Mouse (Mus musculus): Measurements from ENCODE around the gene Chrna5. TPM values are rescaled to one million over a fixed set of nuclear protein-coding genes. Genes with fewer than 3 reads are reported as not detected.
A peak's percentile ranks its signal among the peaks of the same experiment; 100 is the strongest.
"Not testable (repeated sequence)": the region's sequence is repeated elsewhere in the genome, so short reads cannot be mapped to it uniquely, and the experiment has no call there.

Gene Chrna5
- not detected in 2 replicates for polyA plus RNA-seq (2012; ENCODE audit: insufficient read depth, low replicate concordance)

DNA sequence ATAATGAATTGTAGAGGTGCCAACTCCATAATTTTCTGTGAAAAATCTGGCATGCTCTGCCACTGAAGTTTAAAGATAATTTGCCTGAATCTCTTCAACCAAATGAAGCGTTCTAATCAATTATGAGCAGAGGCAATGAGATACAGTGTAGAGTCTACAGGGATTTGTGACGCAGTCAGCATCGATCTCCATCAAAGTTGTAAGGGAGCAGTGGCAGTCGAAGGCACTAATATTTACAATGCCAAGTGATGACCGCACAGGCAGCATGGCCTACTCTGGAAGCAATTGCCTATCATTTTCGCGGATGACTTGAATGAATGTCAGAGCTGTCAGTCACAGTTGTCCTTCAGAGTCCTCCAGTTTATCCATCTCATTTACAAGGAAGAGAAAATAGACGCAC, at the start of gene Chrna5:
Chrna5 (plus strand) TSS at position 207 of the 400 bp plus-strand sequence.
- H3K4me3 ChIP-seq (replicated peaks): peak within 1 kb of the TSS; percentile 90

DNA sequence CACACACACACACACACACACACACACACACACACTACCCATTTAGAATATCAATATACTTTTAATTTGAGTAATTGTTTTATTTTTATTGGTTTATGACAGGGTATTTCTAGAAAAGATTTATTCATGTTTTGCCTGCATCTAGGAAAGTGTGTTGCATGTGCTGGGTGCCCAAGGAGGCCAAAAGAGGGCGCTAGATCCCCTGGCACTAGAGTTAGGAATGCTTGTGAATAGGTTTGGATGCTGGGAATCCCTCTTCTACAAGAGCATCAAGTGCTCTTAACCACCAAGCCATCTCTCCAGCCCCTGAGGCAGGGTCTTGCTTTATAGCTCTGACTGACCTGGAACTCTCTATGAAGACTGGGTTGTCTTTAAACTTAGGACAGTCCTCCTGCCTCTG, 48.9 kb upstream of the Chrna5 start:
- Histone ChIP-seq H3K4me3 (replicated peaks) (no peak overlapping the region), H3K27me3 (replicated peaks) (peaks cover 5% of the 10 kb centered on the region), H3K9me3 (no peaks in the 10 kb centered on the region), H3K4me1 (no peaks in the 10 kb centered on the region), H3K36me3 (replicated peaks; ENCODE audit: low read length) (no peaks in the 10 kb centered on the region)
- no peak for TF ChIP-seq GATA1 (IDR thresholded peaks at IDR 0.05; ENCODE audit: borderline replicate concordance, low read length)
- TF ChIP-seq FLI1 (IDR thresholded peaks at IDR 0.05; ENCODE audit: low read length): no peak

More for the DNA sequence above, at the start of gene Chrna5:
- Histone ChIP-seq H3K4me1 (peaks cover 17% of the 10 kb centered on the region), H3K36me3 (replicated peaks; ENCODE audit: low read length) (no peaks in the 10 kb centered on the region), H3K9me3 (peaks cover 13% of the 10 kb centered on the region), H3K27me3 (replicated peaks) (peaks cover 71% of the 10 kb centered on the region)
- TF ChIP-seq GATA1 (IDR thresholded peaks at IDR 0.05; ENCODE audit: borderline replicate concordance, low read length): no peak
- no peak for TF ChIP-seq FLI1 (IDR thresholded peaks at IDR 0.05; ENCODE audit: low read length)

DNA sequence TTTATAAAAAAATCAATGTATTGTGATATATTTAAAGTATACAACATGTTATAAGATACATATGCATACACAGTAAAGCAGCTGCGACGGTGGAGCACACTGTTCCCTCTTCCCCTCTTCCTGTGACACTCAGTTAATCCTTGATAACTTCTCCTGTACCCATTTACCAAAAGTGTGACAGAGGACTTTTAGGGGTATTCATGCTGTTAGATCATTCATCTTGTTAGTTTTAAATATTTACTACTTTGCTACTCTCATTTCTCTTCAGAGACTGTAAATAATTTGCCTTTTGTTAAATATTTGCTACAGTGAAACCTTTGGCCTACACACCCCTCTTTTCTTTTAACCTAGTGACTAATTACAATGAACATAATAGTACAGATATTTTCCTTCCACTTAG, 48.3 kb upstream of the Chrna5 start:
- Histone ChIP-seq H3K4me1 (no peaks in the 10 kb centered on the region), H3K4me3 (replicated peaks) (no peak overlapping the region), H3K27me3 (replicated peaks) (peaks cover 5% of the 10 kb centered on the region), H3K36me3 (replicated peaks; ENCODE audit: low read length) (no peaks in the 10 kb centered on the region), H3K9me3 (no peaks in the 10 kb centered on the region)
- TF ChIP-seq FLI1 (IDR thresholded peaks at IDR 0.05; ENCODE audit: low read length) (no peak), GATA1 (IDR thresholded peaks at IDR 0.05; ENCODE audit: borderline replicate concordance, low read length) (no peak)

DNA sequence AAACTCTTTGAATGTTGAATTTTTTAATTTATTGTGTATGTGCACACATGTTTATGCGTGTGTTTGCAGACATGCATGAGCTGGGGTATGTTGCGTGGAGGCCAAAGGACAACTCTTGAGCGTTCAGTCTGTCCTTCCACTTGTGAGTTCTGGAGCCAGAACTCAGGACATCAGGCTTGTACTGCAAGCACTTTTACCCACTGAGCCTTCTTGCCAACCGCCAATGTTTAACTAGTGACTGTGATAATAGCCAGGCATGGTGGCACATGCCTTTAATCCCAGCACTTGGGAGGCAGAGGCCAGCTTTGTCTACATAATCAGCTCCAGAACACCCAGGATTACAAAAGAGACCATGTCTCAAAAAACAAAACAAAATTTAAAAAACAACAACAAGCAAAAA, 38.6 kb upstream of the Chrna5 start:
- Histone ChIP-seq H3K4me1 (no peaks in the 10 kb centered on the region), H3K4me3 (replicated peaks) (no peak overlapping the region), H3K27me3 (replicated peaks) (peaks cover 10% of the 10 kb centered on the region), H3K36me3 (replicated peaks; ENCODE audit: low read length) (no peaks in the 10 kb centered on the region), H3K9me3 (no peaks in the 10 kb centered on the region)
- TF ChIP-seq GATA1 (IDR thresholded peaks at IDR 0.05; ENCODE audit: borderline replicate concordance, low read length): no peak
- no peak for TF ChIP-seq FLI1 (IDR thresholded peaks at IDR 0.05; ENCODE audit: low read length)

DNA sequence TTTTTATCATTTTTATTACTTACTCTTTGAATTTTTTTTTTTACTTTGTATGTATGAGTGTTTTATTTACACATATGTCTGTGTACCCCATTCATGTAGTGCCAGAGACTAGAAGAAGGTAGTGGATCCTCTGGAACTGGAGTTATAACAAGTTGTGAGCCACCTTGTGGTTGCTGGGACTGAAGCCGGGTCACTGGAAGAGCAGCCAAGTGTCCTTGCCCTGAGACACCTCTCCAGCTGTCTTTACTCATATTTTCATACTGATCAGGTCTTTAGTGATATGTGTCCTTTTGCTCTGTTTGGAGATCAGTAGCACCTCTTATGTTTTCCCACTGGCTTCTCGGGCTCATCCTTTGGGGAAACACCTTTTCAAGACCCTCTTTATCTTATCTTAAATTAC, 36.2 kb upstream of the Chrna5 start:
- Histone ChIP-seq H3K4me3 (replicated peaks) (no peak overlapping the region), H3K4me1 (0 out of 2 replicates have a peak, but pooled peaks cover 3% of the 10 kb centered on the region), H3K9me3 (no peaks in the 10 kb centered on the region), H3K27me3 (replicated peaks) (peaks cover 5% of the 10 kb centered on the region), H3K36me3 (replicated peaks; ENCODE audit: low read length) (no peaks in the 10 kb centered on the region)
- no peak for TF ChIP-seq GATA1 (IDR thresholded peaks at IDR 0.05; ENCODE audit: borderline replicate concordance, low read length)
- TF ChIP-seq FLI1 (IDR thresholded peaks at IDR 0.05; ENCODE audit: low read length): no peak

DNA sequence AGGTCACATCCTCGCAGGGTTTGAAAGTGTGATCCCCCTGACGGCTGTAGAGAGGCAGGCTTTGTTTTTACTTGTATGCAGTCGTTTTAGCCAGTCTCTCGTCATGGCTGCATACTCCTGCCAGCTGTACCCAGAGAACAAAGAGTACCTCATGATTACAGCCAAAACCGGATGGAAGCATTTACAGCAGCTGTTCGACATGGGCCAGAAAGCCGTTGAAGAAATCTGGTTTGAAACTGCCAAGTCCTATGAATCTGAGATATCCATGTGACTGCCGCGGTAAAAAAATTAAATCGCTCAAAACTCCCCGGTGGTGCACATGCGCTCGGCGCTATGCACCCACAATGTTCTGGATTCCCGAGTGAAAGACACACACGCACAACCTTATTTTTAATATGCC, 34.4 kb upstream of the Chrna5 start:
- Histone ChIP-seq H3K4me3 (replicated peaks) (no peak overlapping the region), H3K27me3 (replicated peaks) (peaks cover 5% of the 10 kb centered on the region), H3K9me3 (no peaks in the 10 kb centered on the region), H3K36me3 (replicated peaks; ENCODE audit: low read length) (no peaks in the 10 kb centered on the region), H3K4me1 (peaks cover 3% of the 10 kb centered on the region; the same call in 1 of the 2 replicates)
- TF ChIP-seq FLI1 (IDR thresholded peaks at IDR 0.05; ENCODE audit: low read length): no peak
- no peak for TF ChIP-seq GATA1 (IDR thresholded peaks at IDR 0.05; ENCODE audit: borderline replicate concordance, low read length)

DNA sequence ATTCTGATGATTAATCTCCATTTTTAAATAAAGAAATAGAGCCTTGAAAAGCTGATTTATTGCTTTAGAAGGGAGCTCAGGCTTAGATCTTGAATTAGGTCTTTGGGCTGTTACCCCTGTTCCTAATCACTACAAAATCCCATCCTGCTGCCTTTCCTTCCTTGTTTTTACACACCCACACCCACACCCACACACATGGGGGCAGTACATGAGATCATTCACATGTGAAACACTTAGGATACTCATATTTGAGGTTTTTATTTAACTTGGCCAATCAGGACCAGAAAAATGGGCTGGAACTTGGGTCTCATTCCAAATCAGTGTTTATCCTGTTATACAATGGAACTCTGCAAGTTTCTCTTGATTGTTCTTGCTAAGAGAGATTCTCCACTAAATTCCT, 31.2 kb upstream of the Chrna5 start:
- H3K36me3 ChIP-seq (replicated peaks; ENCODE audit: low read length): peaks cover 27% of the 10 kb centered on the region
- peaks cover 34% of the 10 kb centered on the region for H3K4me1 ChIP-seq
- no peak overlapping the region for H3K4me3 ChIP-seq (replicated peaks)
- peaks cover 5% of the 10 kb centered on the region for H3K27me3 ChIP-seq (replicated peaks)
- H3K9me3 ChIP-seq: no peaks in the 10 kb centered on the region
- TF ChIP-seq GATA1 (IDR thresholded peaks at IDR 0.05; ENCODE audit: borderline replicate concordance, low read length): no peak
- TF ChIP-seq FLI1 (IDR thresholded peaks at IDR 0.05; ENCODE audit: low read length): no peak

DNA sequence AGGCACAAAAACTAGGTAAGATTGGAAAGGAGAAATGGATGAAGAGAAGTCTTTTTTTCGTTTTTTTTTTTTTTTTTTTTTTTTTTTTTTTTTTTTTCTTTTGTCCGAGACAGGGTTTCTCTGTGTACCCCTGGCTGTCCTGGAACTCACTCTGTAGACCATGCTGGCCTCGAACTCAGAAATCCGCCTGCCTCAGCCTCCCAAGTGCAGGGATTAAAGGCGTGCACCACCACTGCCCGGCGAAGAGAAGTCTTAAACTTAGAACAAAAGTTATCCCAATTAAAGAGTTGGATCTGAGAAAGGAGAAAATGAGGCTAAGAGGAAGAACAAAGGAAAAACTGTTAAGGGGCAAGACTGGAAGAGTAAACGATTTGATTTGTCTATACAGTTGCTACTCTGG, 30.5 kb upstream of the Chrna5 start:
- not testable (repeated sequence) for H3K9me3 ChIP-seq; H3K27me3 ChIP-seq (replicated peaks)
- Histone ChIP-seq H3K4me3 (replicated peaks) (peak overlapping the region; percentile 97), H3K4me1 (peaks cover 39% of the 10 kb centered on the region), H3K36me3 (replicated peaks; ENCODE audit: low read length) (peaks cover 32% of the 10 kb centered on the region)

DNA sequence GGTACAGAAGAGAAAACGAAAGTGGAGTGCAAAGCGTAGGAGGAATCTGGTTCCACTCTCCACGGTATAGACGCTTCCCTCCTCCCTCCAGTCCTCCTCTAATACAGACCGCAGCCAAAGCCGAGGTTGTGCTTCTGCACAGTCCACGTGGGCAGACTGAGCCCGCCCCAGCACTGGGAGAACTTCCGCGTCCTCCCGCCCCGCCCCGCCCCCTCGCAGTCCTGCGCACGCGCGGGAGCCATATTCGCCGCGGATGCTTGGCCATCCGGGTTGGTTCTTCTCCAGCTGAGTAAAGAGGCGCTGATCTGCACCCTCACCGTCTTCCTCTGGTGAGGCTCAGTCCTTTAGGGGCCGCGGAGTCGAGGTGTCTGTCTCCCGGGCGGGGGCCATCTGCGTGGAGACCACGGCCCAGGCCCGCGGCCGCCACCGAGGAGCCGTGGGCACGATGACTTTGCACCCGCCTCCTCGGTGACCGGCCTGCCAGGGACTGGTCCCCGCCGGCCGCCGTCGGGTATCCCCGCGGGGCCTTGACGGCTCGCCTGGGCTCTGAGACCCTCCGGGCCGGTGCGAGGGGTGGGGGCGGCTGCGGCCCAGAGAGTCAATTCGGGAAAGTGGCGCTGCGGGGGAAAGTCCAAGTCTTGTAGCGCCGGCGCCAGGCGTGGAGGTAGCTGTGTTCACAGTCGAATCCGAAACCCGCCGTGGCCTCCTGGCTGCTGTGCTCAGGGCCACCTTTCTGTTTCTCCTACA, 29.9 kb upstream of the Chrna5 start, which contains the start of the genes Psma4 and AY074887:
Psma4 (plus strand) TSS at position 216 of the 747 bp plus-strand sequence.
AY074887 (minus strand) TSS at position 424 of the 747 bp plus-strand sequence.
- Histone ChIP-seq H3K36me3 (replicated peaks; ENCODE audit: low read length) (peaks cover 38% of the 10 kb centered on the region), H3K27me3 (replicated peaks) (peaks cover 5% of the 10 kb centered on the region), H3K9me3 (no peaks in the 10 kb centered on the region), H3K4me3 (replicated peaks) (peak within 1 kb of the TSS; percentile 97), H3K4me1 (peaks cover 45% of the 10 kb centered on the region)
- no peak for TF ChIP-seq GATA1 (IDR thresholded peaks at IDR 0.05; ENCODE audit: borderline replicate concordance, low read length)
- no peak for TF ChIP-seq FLI1 (IDR thresholded peaks at IDR 0.05; ENCODE audit: low read length)

DNA sequence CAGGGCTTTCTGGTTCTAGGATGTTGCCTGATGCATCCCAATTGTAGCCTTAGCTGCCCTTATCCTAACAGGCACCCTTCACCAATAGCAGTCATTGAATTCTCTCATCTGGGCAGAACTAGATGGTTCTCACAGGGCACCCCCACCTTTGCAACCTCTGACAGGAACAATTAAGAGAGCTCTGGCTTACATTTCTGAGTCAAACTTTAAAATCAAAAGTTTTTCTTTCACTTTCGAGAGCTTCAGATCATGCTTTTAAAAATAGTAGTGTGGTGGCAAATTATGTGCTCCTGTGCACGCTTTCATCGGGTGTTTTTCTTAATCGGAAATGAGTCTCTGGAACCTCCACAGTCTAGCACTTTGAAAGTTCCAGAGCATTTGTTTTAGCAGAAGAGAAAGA, 19.6 kb upstream of the Chrna5 start:
- Histone ChIP-seq H3K27me3 (replicated peaks) (no peaks in the 10 kb centered on the region), H3K36me3 (replicated peaks; ENCODE audit: low read length) (peaks cover 48% of the 10 kb centered on the region), H3K4me3 (replicated peaks) (no peak overlapping the region), H3K9me3 (peaks cover 24% of the 10 kb centered on the region), H3K4me1 (peaks cover 2% of the 10 kb centered on the region; the same call in 1 of the 2 replicates)
- TF ChIP-seq GATA1 (IDR thresholded peaks at IDR 0.05; ENCODE audit: borderline replicate concordance, low read length) (no peak), FLI1 (IDR thresholded peaks at IDR 0.05; ENCODE audit: low read length) (no peak)

Data from megakaryocyte, embryonic 14.5 days (primary cell).